Mouse (Mus musculus) cerebellum, adult 18-20 months (tissue): ENCODE data around the gene Il20rb.
A peak's percentile ranks its signal among the peaks of the same experiment; 100 is the strongest.

ENCODE experiments used
- DNase-seq, 2 experiments: peaks; one replicate each; pipeline ENCODE4 v3.0.0; 2021

Il20rb gene

DNA sequence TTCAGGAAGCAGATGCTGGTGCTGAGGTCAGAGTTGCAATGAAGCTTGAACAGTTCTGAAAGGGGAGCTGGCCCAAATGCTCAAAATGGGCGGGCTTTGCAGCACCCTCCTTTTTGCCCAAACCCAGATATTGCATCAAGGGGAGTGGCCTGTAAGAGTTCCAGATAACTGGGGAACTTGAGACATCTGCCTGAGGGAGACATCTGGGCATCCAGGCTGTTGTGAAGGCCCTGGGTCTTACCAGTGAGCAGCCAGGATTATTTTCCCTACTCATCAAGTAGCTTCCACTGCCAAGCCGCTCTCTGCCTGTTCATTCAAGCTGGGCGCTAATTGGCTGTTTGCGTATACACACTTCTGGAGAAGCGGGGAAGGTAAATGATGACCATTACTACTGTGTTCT lies at the start of gene Il20rb:
Il20rb (minus strand) TSS at position 358 of the 400 bp plus-strand sequence.
- DNase-seq, result no peak

DNA sequence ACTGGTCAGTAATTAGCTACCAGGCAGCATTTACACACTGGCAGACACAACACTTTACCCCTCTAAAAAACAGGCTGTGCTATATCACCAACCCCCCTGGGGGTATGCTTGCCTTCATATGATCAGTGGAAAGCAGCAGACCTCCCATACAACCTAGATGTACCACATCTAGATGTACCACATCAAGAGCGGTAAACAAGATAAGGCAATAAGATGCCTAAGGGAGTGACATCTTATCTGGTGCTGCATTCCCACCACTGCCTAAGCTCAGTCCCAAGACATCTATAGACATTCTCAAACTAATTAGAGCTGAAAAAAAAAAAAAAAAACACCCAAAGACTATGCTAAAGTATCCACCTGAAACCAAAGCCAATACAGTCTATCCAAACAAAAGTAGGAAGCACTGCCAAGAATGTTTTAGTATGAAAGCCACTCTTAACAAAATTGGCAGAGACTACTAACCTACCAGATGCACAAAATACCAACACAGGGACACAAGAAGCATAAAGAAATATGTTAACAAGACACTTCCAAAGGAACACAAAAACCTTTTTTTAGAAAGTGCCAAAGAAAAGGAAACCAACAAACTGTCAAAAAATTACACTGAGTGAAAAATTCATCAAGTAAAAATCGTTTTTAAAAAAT lies 49.2 kb upstream of the Il20rb start:
- DNase-seq, result peak in 1 of 2 experiments; percentile 2

DNA sequence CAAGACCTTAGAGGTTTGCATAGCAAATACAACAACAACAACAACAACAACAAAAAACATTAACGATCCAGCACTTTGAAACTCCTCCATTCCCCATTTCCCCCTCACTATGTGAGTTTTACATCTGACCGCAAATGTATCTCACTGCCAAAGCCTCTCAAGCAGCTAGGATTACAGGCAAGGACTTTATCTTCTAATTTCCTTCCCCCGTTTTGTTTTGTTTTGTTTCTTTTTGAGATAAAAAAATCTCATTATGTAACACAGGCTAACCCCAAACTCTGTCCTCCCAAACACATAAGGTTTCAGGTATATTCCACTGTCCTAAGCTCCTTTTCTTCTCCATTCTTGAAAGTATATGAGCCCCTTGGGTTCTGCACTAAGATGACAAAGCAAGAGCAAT lies 48.1 kb upstream of the Il20rb start:
- no peak for DNase-seq

DNA sequence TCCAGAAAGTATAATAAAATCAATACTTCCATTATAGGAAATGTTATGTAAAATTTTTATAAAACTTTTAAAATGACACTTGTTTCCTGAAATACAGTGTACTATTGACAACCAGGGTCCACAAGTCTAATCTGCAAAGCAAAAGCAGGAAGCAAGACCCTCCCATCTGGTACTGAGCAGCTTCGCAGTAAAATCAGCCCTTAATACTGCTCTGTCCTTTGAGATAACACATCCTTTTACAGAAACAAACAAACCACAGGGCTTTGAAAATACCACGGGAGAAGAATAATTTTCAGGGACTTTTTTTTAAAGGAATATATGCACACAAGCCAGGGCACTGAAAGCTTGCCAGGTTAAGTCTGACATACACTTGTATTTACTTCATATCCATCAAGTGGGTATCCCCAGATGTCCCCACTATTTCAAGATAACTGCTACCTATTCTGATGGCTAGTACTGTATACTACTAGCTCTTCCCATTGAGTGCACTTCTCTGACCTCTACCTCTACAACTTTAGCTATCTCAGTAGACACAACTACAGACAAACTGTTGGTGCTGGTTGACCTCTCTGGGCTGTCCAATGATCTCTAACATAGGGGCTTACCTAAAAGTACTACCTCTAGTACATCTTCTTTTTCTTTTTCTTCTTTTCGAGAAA lies 46.4 kb upstream of the Il20rb start:
- DNase-seq, result no peak

DNA sequence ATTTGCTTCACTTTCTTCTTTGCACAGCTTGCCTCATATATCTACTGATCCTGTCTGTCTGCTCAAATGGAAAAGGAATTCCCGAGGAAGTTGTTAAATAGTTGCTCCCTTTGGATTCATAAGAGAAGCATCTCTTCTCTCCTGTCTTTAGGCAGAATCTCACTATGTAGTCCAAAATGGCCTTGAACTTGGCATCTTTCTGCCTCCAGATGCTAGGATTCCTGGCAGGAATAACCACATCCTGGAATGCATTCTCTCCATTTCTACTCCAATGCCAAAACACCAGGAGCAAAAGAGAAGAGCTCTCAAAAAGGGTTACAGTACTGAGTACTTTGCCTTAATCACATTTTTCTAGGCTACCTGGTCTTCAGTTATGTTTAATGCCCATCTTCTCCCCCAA lies 44.7 kb upstream of the Il20rb start:
- DNase-seq, result no peak

DNA sequence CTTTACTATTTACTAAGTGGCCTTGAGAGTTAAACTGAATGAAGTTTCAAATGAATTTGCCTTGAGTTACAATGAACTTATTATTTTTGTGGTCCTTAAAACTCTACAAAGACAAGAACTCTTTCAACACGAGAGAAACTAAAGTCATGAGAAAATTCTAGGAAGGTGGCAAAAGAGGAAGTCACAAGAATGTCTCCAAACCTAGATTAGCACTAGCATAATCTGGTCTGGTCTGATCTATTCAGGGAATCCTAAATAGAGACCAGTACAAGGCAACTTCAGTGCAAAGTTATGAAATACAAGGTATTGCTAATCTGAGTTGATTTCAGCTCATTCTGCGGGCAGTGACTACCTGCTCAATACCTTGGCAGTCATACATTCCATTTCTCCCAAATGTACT lies 38.6 kb upstream of the Il20rb start:
- no peak for DNase-seq

DNA sequence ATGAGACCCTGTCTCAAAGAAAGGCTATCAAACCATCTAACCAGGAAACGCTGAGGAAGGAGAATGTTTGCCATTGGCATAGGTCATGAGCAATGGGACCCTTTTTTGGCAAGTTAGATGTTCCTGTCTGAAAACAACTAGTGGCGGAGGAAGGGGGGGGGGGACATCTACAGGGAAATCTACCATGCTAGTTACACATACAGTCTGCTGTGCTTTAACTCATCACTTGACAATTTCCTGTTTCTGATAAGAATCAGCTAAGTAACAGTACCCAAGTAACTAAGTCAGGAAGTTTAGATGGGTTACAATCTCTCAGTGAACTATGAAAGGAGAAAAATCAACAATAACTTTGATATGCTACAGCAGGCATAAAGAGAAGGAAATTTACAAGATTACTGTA lies 35.4 kb upstream of the Il20rb start:
- DNase-seq, result peak in 1 of 2 experiments; percentile 2

DNA sequence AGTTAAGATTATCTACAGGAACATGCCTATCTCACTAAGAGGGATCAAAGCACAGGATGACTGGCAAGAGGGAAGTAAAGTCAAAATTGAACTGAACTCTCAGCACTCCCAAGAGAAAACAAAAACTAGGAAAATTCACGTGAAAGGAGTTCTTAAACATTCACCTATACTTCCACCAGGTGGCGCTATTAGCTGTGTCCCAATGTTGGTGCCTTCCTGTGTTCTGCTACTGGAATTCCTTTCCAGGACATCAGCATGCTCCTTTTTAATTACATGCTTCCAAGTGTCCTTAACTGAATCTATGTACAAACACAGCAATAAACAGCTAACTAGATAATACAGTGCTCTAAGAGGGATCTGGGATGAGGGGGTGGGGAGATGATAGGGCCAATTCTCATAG lies 34.0 kb upstream of the Il20rb start:
- peak; percentile 66 to 72 for DNase-seq

DNA sequence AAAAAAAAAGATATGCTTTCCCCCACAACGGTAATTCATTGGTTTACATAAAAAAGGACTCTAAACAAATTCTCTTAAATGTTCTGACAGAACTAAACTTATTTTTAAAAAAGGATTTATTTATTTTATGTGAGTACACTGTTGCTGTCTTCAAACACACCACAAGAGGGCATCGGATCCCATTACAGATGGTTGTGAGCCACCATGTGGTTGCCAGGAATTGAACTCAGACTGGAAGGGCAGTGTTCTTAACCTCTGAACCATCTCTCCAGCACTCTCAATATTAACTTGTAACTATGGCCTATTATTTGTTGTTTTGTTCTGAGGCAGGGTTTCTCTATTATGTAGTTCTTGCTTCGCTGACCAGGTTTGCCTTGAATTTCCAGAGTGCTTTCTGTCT lies 33.4 kb upstream of the Il20rb start:
- peak; percentile 14 to 36 for DNase-seq

DNA sequence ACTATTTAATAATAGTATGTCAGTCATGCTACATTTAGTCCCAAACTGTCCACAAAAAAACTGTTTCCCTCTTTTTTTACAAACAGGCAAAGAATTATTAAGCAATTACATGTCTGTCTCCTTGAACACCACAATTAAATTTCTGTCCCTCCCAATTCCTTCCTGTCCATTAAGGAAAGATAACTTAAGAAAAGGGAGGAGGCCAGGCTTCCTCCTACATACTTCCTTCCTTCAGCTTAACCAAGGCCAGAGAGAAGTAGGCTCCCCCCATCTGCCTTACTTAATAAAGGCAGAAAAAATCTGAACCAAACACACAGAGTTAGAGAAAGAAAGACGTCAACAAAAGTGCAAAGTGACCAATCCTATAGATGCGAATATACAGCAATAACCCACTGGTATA lies 21.0 kb upstream of the Il20rb start:
- DNase-seq, result no peak

DNA sequence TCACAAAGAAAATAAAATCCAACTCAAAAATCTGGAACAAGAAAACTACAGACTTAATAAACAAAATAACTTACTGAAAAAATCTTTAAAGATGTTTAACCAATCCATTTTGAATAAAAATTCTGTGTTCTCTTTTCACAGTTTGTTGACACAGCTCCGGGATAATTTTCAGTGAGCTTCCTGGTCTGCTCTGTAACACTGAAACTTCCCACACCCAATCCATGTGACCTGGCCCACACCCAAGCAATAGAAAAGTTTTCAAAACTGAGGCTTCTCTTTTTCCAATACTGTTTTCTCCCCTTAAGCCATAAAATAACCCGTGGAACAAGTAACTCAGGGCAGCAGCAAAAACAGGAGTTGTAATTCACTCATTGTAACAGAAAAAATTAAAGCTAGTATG lies 20.1 kb upstream of the Il20rb start:
- DNase-seq, result no peak

DNA sequence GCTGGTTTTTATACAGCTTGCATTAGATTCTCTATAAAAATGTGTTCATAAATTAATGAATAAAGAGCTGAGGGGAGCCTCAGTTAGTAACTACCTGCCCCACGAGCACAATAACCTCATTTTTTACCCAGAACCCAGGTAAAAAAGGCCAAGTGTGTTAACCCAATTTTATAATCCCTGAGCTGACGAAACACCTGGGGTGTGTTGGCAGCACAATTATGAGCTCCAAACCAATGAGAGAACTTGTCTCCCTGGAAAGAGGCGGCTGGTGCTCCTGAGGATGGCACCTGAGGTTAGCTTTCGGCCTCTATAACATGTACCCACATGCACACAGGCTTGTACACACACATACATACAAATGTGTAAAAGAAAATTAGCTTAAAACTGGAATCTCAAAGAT lies 18.9 kb upstream of the Il20rb start:
- DNase-seq, result peak; percentile 43 to 45

DNA sequence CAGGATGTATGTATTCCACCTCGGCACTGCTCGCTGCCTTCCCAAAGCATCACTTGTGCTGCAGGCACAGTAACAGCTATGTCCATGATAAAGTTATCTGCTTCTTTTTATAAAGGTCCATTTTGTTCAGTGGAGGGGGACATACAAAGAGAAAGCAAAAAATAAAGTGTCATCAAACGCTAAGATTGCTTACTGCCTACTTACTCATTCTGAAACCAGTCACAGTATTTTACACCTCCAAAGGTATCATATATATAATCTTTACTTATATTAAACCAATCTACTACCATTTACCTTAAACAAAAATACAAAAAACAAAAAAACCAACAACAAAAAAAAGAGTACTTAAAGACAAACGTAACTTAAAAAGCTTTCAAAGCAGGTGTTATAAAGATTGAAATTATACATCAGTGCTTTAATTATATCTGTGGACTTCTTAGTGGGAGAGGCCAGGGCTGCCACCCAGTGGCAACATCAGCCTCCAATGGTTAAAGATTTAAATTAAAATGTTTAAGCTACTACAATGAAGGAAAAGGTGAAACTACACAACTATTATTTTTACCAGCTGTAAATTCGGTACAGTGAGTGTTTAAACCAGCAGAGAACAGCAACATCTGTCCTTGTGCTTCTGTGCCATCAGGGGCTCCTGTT lies 7.1 kb upstream of the Il20rb start:
- DNase-seq, result peak; percentile 42 to 43

DNA sequence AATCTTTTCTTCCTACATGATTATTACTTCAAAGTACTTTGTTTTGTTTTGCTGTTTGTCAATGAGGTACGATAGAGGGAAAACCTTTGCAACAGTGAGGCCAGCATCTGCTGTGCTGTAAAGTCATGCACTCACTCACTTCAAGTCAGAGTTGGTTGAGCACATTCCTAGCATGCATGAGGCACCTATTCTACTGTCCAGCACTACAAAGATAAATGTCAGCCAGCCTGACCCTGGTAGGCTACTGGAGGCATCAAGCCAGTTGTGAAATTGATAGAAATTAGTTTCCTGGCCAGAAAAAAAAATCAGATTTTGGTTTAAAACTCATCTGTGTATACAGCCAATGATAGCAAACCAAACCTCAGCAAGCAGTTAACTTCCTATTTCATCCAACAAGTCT lies 4.8 kb upstream of the Il20rb start:
- no peak for DNase-seq

DNA sequence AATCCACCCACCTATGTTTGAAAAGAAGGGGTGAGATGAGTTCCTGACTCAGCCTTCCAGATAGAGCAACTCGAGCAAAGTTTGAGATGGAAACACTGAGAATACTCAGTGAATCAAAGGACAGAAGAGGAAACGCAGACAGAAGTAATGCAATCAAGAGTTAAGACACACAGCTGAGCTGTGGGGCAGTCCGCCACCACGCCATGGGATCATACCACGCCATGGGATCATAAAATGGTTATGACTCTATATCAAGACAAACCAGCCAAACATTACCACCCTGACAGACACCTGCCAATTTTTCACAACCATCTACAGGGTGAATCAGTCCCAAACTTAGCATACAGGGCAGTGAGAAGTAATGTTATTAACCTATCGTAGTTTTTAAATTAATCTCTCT lies 2.4 kb upstream of the Il20rb start:
- no peak for DNase-seq

DNA sequence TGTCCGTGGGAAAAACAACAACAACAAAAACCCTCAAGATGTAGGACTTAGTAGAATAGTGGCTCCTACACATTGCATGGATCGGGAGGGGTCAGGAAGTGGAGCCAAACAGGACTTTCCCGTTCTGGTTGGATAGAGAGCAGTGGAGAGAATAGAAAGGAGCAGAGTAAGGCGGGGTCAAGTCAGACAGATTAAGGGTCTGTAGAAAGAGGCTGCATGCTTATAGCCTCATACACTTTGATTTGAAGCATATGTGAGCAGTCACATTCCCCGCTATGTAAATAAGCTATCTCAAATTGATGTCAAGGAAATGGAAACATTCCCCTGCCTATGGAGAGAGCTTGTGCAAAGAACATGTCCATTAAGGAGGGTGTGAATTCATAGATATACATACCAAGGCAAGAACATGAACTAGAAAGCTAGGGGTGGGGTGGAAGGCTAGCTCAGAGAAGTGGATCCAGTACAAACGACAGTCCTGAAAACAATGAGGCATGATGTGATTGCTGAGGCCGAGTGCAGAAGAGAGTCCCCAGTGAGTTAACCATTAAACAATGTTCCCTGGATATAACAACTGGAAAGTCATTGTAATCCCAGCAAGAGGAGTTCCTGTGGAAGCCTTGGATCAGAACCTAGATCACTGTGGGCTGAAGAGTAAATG lies 1.6 kb upstream of the Il20rb start:
- DNase-seq, result no peak

DNA sequence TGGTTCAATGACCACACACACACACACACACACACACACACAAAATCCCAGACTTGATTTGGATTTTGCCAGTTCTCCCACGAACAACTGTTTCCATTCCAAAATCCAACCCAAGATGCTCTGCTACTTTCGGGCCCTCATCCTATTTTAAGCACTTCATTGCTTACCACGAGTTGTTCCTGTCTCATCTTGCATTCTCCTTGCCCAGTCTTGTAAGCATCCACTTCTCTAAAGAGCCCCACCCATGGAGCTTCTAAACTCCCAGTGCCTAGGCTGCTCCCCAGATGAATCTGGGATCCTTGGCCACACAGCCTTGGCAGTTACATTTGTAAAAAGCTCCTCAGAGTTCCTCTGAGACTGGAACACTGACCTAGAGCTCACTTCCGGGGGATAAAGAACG lies 3.3 kb downstream of the Il20rb start:
- no peak for DNase-seq

DNA sequence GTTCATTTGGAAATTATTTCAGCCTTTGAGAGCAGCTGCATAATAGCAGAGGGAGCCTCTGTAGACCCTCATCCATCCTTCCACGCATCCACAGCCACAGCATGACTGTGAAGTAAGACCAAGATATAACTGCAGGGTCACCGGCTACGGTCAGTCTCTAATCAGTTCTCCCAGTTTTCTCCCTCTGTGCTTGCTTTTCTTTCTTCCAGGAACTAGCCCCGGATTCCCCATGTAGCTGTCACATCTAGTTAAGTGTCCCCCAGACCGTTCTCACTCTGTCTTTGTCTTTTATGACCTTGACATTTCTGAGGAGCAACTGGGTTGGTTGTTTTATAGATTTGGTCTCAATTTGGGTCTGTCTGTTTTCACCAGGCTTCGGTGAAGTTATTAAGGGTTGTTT lies 5.0 kb downstream of the Il20rb start:
- no peak for DNase-seq

DNA sequence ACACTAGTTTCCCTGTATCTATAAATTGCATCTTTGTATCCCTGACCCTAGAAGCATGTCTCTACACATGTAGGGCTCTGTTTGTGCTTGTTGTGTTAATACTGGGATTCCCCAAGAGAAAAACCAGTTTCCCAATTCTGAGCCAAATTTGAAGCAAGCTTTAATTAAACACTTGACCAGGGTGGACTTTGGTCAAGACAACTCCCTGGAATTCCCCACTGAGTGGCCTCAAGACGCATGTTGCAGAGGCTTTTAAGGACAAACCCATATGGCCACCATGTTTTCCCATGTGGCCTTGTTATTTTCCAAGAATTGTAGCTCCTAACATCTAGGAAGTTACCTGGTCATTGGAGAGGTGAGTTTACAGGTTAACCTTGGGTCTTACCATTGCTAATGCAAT lies 12.5 kb downstream of the Il20rb start:
- DNase-seq, result no peak

DNA sequence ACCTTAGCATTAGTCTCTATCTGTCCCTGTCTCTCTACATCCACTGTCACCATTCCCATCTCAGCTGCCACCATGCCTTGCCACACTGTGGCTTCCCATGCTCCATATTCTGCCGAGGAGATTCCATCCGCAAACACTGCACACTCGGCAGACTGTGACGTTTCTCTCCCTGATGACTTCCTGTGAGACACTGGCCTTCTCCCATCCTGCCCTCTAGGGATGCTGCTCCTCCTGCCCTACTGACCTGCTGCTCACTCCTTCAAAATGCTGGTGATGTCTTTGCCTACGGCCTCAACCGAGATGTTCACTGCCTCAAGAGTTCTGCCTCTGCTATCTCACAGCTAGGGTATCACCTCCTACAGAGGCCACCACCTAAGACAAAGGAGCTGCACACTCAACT lies 13.2 kb downstream of the Il20rb start:
- no peak for DNase-seq

DNA sequence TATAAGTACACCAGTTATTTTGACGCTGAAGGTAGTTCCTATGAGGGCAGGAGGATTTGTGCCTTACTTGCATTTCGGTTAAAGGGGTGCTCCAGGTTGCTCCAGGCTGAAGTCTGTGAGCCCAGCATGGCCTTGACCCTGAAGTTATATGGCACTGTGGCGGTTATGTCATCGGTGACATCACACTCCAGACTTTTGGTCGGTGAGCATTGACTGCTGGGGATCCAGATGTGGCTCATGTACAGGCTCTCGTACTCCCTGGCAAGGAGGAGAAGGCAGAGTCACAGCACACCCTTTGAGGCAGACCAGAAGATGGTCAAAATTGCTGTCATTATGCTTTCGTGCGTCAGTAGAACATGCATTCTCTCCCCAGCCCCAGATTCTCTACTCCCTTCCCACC lies 13.7 kb downstream of the Il20rb start:
- DNase-seq, result no peak

DNA sequence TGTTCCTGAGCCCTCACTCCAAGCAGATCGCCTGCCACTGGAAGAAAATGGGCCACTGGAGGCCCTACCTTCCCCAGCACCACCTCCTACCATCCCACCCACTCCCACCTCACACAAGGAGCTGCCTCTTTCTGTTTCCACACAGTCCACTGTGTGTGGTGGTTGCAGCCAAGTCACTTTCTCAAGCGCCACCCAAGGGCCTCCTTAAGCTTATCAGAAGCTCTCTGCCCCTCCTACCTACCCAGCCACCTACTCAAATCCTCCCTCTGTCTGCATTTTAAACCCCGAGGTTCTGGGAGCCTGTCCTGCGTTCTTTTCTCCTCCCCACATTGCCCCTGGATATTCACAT lies 15.0 kb downstream of the Il20rb start:
- no peak for DNase-seq

DNA sequence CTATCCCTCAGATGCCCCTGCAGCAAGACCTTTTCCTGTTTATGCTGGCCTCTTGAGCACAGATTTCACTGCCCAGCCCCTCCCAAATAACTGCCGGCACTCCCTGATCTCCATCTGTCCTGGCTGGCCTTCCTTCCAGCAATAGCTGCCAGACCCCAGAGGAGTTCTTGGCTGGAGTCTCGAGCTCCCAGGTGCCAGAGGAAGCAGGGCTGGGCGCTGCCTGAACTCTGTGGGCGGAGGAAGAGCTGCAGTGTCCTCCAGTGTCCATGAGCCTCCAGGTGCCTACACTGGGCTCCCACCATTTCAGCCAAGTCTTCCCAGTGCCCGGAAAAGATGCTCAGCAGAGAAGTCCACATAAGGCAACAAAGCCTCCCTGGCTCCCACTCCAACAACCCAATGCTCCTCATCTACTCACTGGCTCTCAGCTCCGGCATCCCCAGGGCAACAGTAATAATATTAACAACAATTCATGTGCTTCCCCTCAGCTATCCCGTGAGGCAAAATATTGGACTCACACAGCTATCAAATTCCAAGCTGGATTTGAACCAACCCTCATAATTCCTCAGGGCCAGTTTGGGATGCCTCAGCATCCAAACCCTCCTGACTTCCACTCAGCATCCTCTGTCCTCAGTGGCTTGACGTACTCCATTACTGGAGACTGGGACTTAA lies 15.5 kb downstream of the Il20rb start:
- DNase-seq, result peak; percentile 95 to 97

DNA sequence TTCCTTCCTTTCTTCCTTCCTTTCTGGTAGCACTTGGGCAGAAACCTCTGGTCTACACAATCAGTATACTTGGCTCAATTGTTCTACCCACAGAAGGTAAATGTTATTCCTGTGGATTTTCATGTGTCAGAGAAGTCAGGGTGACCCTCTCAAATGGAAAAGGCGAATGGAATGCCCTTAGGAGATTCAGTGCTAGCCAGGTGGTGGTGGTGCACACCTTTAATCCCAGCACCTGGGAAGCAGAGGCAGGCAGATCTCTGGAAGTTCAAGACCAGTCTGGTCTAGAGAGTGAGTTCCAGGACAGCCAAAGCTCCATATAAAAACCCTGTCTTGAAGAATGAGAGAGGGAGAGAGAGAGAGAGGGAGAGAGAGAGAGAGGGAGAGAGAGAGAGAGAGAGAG lies 16.4 kb downstream of the Il20rb start:
- DNase-seq, result peak in 1 of 2 experiments; percentile 42
